Mouse (Mus musculus) CD4-positive, CD25-positive, alpha-beta regulatory T cell, adult 9 weeks (primary cell): ENCODE results near the gene Gusb. TPM values are rescaled to one million over a fixed set of nuclear protein-coding genes. Genes with fewer than 3 reads are reported as not detected.

Source experiments
- polyA plus RNA-seq: library from polyadenylated mRNA; unstranded; fragments of 100-300 nt; shearing (Covaris generic); gene quantifications from one replicate; pipeline ENCODE4 v1.2.1, GENCODE M21; 2017

Gene Gusb
- 58.3 TPM for polyA plus RNA-seq

GRCm38 (mm10) chr5:130002301-130003146 lies at the start of gene Gusb:
Gene Gusb, minus strand, starts transcription at chr5:130003049.

DNA sequence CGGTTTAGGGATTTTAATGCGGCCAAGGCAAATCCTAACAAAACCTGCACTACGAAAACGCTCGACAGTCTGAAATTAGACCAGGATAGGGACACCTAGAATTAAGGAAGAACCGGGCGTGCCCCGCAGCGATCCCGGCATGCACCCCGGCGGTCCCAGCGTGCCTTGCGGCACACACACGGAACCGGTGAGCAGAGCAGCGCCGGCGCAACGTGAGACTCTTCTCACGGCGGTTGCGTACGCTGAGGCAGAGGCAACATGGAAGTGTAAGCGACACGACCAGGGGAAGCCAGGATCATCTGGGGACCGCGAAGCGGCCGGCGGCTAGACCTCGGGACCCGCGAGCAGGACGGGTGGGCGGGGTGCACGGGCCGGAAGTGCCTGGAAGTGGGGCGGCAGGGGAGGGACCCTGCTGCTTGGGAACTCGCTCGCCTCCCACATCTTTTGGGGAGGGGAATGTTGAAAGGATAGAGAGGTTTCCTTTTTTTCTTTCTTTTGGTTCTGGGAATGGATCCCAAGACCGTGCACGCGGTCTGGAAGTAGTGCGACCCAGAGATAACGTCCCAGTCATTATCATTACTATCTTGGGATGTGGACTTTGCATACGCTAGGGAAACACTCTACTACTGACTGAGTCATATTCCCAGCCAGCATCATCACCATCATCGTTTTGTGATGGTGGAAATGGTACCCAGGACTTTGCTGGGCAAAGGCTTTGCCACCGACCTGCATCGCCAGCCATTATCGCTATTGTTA lies 26.5 kb upstream of the Gusb start, which contains the start of the genes Asl and Crcp:
TSS of gene Asl (minus strand) at position 106 of the 756 bp plus-strand sequence.
TSS of gene Crcp (plus strand) at position 149 of the 756 bp plus-strand sequence.

GRCm38 (mm10) chr5:129941495-129942045 lies 61.3 kb downstream of the Gusb start, which contains the start of gene Vkorc1l1:
Gene Vkorc1l1, plus strand, starts transcription at chr5:129941970.

Other genes starting within 250 kb of the Gusb start
- gene Psph, start 215.6 kb downstream of the Gusb start, polyA plus RNA-seq = 74.7 TPM
- 34.6 TPM for gene Sumf2, start 156.1 kb downstream of the Gusb start, polyA plus RNA-seq
- gene Chchd2, start 115.6 kb downstream of the Gusb start, polyA plus RNA-seq = 362 TPM
- 1.3 TPM for gene Zbed5, start 107.3 kb downstream of the Gusb start, polyA plus RNA-seq
- 0.33 TPM for gene Phkg1, start 104.5 kb downstream of the Gusb start, polyA plus RNA-seq
- gene Nupr1l, start 94.5 kb downstream of the Gusb start, polyA plus RNA-seq = not detected
- gene Vkorc1l1, start 61.1 kb downstream of the Gusb start, polyA plus RNA-seq = 5.5 TPM
- 97.4 TPM for gene Asl, start 26.2 kb upstream of the Gusb start, polyA plus RNA-seq
- 56.1 TPM for gene Crcp, start 26.2 kb upstream of the Gusb start, polyA plus RNA-seq
- gene Tpst1, start 70.3 kb upstream of the Gusb start, polyA plus RNA-seq = 1.7 TPM
- gene Kctd7, start 141.8 kb upstream of the Gusb start, polyA plus RNA-seq = 7.8 TPM
- 40.9 TPM for gene Rabgef1, start 168.7 kb upstream of the Gusb start, polyA plus RNA-seq
- gene Tmem248, start 214.0 kb upstream of the Gusb start, polyA plus RNA-seq = 7.8 TPM